Mouse (Mus musculus) MEL (cell line): ENCODE data around the gene Med1. TPM values are rescaled to one million over a fixed set of nuclear protein-coding genes. Genes with fewer than 3 reads are reported as not detected.

ENCODE experiments used
- DNase-seq: peaks from one replicate; pipeline ENCODE4 v3.0.0; 2011; ENCODE audit warnings: low read depth, low spot score
- H3K27ac ChIP-seq: 2 replicates; pipeline ENCODE4 v1.5.1; 2012; ENCODE audit warnings: low read depth, mild to moderate bottlenecking, control low read depth, low read length, moderate library complexity; ENCODE audit not compliant: control insufficient read depth
- H3K27me3 ChIP-seq, 2 experiments: fragments of 150-350 bp in 1 of 2; sonication (generic) in 1 of 2; 2 replicates each; pipeline ENCODE4 v1.6.1; 2012; ENCODE audit warnings: low read length in 2 of 2, mild to moderate bottlenecking in 2 of 2, improper control_type of control experiment in 1 of 2, moderate library complexity in 1 of 2; ENCODE audit not compliant: insufficient read depth in 2 of 2, control insufficient read depth in 1 of 2
- H3K36me3 ChIP-seq, 2 experiments: 2 replicates each; pipeline ENCODE4 v1.6.1; 2012 to 2014; ENCODE audit warnings: low read length in 2 of 2, improper control_type of control experiment in 1 of 2, inconsistent platforms in 1 of 2, mild to moderate bottlenecking in 1 of 2; ENCODE audit not compliant: insufficient read depth in 2 of 2, control insufficient read depth in 1 of 2
- H3K4me1 ChIP-seq, 2 experiments: fragments of 150-350 bp in 1 of 2; sonication (generic) in 1 of 2; 2 replicates each; pipeline ENCODE4 v1.6.1; 2012; ENCODE audit warnings: low read length in 2 of 2, improper control_type of control experiment in 1 of 2, mild to moderate bottlenecking in 1 of 2; ENCODE audit not compliant: insufficient read depth in 2 of 2, control insufficient read depth in 1 of 2
- H3K4me3 ChIP-seq, 2 experiments: fragments of 150-350 bp in 1 of 2; sonication (generic) in 1 of 2; 2 replicates each; pipeline ENCODE4 v1.5.1; 2012; ENCODE audit warnings: low read depth in 2 of 2, low read length in 2 of 2, mild to moderate bottlenecking in 2 of 2, moderate library complexity in 2 of 2, control low read depth in 1 of 2, improper control_type of control experiment in 1 of 2; ENCODE audit not compliant: control insufficient read depth in 1 of 2, insufficient read depth in 1 of 2
- H3K79me2 ChIP-seq: 2 replicates; pipeline ENCODE4 v1.6.1; 2012; ENCODE audit warnings: mild to moderate bottlenecking, low read length, moderate library complexity; ENCODE audit not compliant: control insufficient read depth, poor library complexity, insufficient read depth
- H3K9ac ChIP-seq: 2 replicates; pipeline ENCODE4 v1.6.1; 2012; ENCODE audit warnings: low read depth, mild to moderate bottlenecking, control low read depth, low read length, moderate library complexity; ENCODE audit not compliant: control insufficient read depth, poor library complexity, severe bottlenecking
- H3K9me3 ChIP-seq: fragments of 150-350 bp; sonication (generic); replicated peaks from 2 replicates; pipeline ENCODE4 v1.6.1; 2012; ENCODE audit warnings: mild to moderate bottlenecking, low read length, improper control_type of control experiment, moderate library complexity; ENCODE audit not compliant: insufficient read depth
- CHD1 ChIP-seq: IDR thresholded peaks from 2 replicates; pipeline ENCODE4 v1.6.1; 2012; ENCODE audit warnings: low read depth, mild to moderate bottlenecking, inconsistent platforms, low read length, improper control_type of control experiment
- CHD2 ChIP-seq: IDR thresholded peaks from 2 replicates; pipeline ENCODE4 v1.6.1; 2011; ENCODE audit warnings: low read length, improper control_type of control experiment
- CTCF ChIP-seq, 3 experiments: IDR thresholded peaks in 2 of 3; conservative IDR thresholded peaks in 1 of 3; 2 replicates each; pipeline ENCODE4 v1.5.1; 2011 to 2012; ENCODE audit warnings: low read length in 3 of 3, low read depth in 2 of 3, mild to moderate bottlenecking in 2 of 3, improper control_type of control experiment in 1 of 3, inconsistent platforms in 1 of 3, mixed read lengths in 1 of 3, moderate library complexity in 1 of 3; ENCODE audit not compliant: control insufficient read depth in 1 of 3, insufficient read depth in 1 of 3, poor library complexity in 1 of 3, severe bottlenecking in 1 of 3
- ELF1 ChIP-seq: IDR thresholded peaks from 2 replicates; pipeline ENCODE4 v1.6.1; 2014; ENCODE audit warnings: low read depth, mild to moderate bottlenecking, inconsistent platforms, low read length, improper control_type of control experiment, moderate library complexity
- GABPA ChIP-seq: IDR thresholded peaks from 2 replicates; pipeline ENCODE4 v1.6.1; 2012; ENCODE audit warnings: low read depth, mild to moderate bottlenecking, inconsistent platforms, low read length, improper control_type of control experiment, moderate library complexity
- GATA1 ChIP-seq: IDR thresholded peaks from 2 replicates; pipeline ENCODE4 v1.6.1; 2011; ENCODE audit warnings: low read depth, low read length, improper control_type of control experiment
- HCFC1 ChIP-seq: IDR thresholded peaks from 2 replicates; pipeline ENCODE4 v1.6.1; 2012; ENCODE audit warnings: low read depth, mild to moderate bottlenecking, inconsistent platforms, low read length, improper control_type of control experiment, moderate library complexity
- KAT2A ChIP-seq: conservative IDR thresholded peaks from 2 replicates; pipeline ENCODE4 v1.6.1; 2012; ENCODE audit warnings: low read depth, low read length, improper control_type of control experiment, inconsistent platforms
- MAX ChIP-seq: IDR thresholded peaks from 2 replicates; pipeline ENCODE4 v1.6.1; 2011; ENCODE audit warnings: low read length, improper control_type of control experiment
- MAZ ChIP-seq: IDR thresholded peaks from 2 replicates; pipeline ENCODE4 v1.6.1; 2012; ENCODE audit warnings: low read depth, mild to moderate bottlenecking, inconsistent platforms, low read length, improper control_type of control experiment
- MXI1 ChIP-seq: IDR thresholded peaks from 2 replicates; pipeline ENCODE4 v1.6.1; 2011; ENCODE audit warnings: mild to moderate bottlenecking, low read depth, low read length, improper control_type of control experiment
- MYB ChIP-seq: IDR thresholded peaks from 2 replicates; pipeline ENCODE4 v1.6.1; 2011; ENCODE audit warnings: mild to moderate bottlenecking, low read depth, low read length, improper control_type of control experiment
- MYC ChIP-seq: IDR thresholded peaks from 2 replicates; pipeline ENCODE4 v1.6.1; 2011; ENCODE audit warnings: low read depth, mild to moderate bottlenecking, low read length, improper control_type of control experiment, moderate library complexity
- NELFE ChIP-seq: IDR thresholded peaks from 2 replicates; pipeline ENCODE4 v1.6.1; 2011; ENCODE audit warnings: low read depth, low read length, improper control_type of control experiment
- POLR2A ChIP-seq, 2 experiments: IDR thresholded peaks; 2 replicates each; pipeline ENCODE4 v1.6.1; 2011 to 2012; ENCODE audit warnings: low read length in 2 of 2, mild to moderate bottlenecking in 2 of 2, control low read depth in 1 of 2, improper control_type of control experiment in 1 of 2, low read depth in 1 of 2, moderate library complexity in 1 of 2; ENCODE audit not compliant: control insufficient read depth in 1 of 2, insufficient read depth in 1 of 2, poor library complexity in 1 of 2
- POLR2AphosphoS5 ChIP-seq: IDR thresholded peaks from 2 replicates; pipeline ENCODE4 v1.6.1; 2012; ENCODE audit warnings: low read depth, borderline replicate concordance, mild to moderate bottlenecking, inconsistent platforms, low read length, moderate library complexity, mixed read lengths
- RCOR1 ChIP-seq: IDR thresholded peaks from 2 replicates; pipeline ENCODE4 v1.6.1; 2012; ENCODE audit warnings: low read depth, mild to moderate bottlenecking, inconsistent platforms, low read length, improper control_type of control experiment
- SIN3A ChIP-seq: IDR thresholded peaks from 2 replicates; pipeline ENCODE4 v1.6.1; 2012; ENCODE audit warnings: low read length, improper control_type of control experiment, inconsistent platforms
- TBP ChIP-seq: IDR thresholded peaks from 2 replicates; pipeline ENCODE4 v1.8.0; 2011; ENCODE audit warnings: low read depth, low read length, improper control_type of control experiment
- UBTF ChIP-seq: IDR thresholded peaks from 2 replicates; pipeline ENCODE4 v1.6.1; 2012; ENCODE audit warnings: low read depth, mild to moderate bottlenecking, inconsistent platforms, low read length, improper control_type of control experiment, moderate library complexity, borderline replicate concordance; ENCODE audit not compliant: insufficient read depth
- USF1 ChIP-seq: IDR thresholded peaks from 2 replicates; pipeline ENCODE4 v1.6.1; 2014; ENCODE audit warnings: low read depth, mild to moderate bottlenecking, inconsistent platforms, low read length, improper control_type of control experiment, moderate library complexity
- ZC3H11A ChIP-seq: IDR thresholded peaks from 2 replicates; pipeline ENCODE4 v1.6.1; 2012; ENCODE audit warnings: low read depth, mild to moderate bottlenecking, inconsistent platforms, low read length, improper control_type of control experiment
- ZNF384 ChIP-seq: IDR thresholded peaks from 2 replicates; pipeline ENCODE4 v1.6.1; 2012; ENCODE audit warnings: low read depth, mild to moderate bottlenecking, inconsistent platforms, low read length, improper control_type of control experiment
- polyA plus RNA-seq, 2 experiments: library from polyadenylated mRNA; stranded (reverse) in 1 of 2; unstranded in 1 of 2; fragments of >175 nt in 1 of 2; fragments of >200 nt in 1 of 2; gene quantifications; 2 replicates each; pipeline versions ENCODE4 v1.2.1 to v1.2.4; 2012; ENCODE audit warnings: low replicate concordance in 2 of 2, low read depth in 1 of 2; ENCODE audit not compliant: insufficient read length in 2 of 2, insufficient read depth in 1 of 2, missing spikeins in 1 of 2
- total RNA-seq: library from RNA; depleted of rRNA; stranded (reverse); fragments of 300-350 nt; gene quantifications from 2 replicates; pipeline ENCODE4 v1.2.3, GENCODE M21; 2012

Med1 gene
- total and polyA plus RNA-seq, 3 experiments, result 39.9 to 122 (median 58.6) TPM

GRCm38 (mm10) chr11:98203931-98204421, 10.9 kb upstream of the Med1 start:
- Histone ChIP-seq H3K27me3 (no peaks in the 10 kb centered on the region), H3K79me2 (peaks cover 40% of the 10 kb centered on the region), H3K4me3 (peak overlapping the region; percentile 29 to 96), H3K9ac (peak overlapping the region; percentile 94), H3K36me3 (peaks cover 11 to 29% of the 10 kb centered on the region in 2 experiments)
- peak; percentile 65 for DNase-seq
- TF ChIP-seq CHD1, result 0 out of 2 replicates have a peak, but pooled peaks have one; percentile 17
- TF ChIP-seq HCFC1, result no peak
- TF ChIP-seq ELF1, result no peak
- TF ChIP-seq TBP, result 0 out of 2 replicates have a peak, but pooled peaks have one; percentile 22
- TF ChIP-seq, all 39 proteins: peak for 2
- no peaks in the 10 kb centered on the region for H3K9me3 ChIP-seq
- H3K27ac ChIP-seq, result peak overlapping the region; percentile 30
- peaks cover 0 to 12% of the 10 kb centered on the region in 2 experiments for H3K4me1 ChIP-seq

GRCm38 (mm10) chr11:98203351-98203911, 10.3 kb upstream of the Med1 start:
- peaks cover 0 to 11% of the 10 kb centered on the region in 2 experiments for H3K4me1 ChIP-seq
- H3K9ac ChIP-seq, result peak overlapping the region; percentile 94
- TF ChIP-seq MXI1 (no peak), CHD1 (peak; percentile 83; the same call in 1 of the 2 replicates), MYC (no peak), MAX (peak; percentile 6; the same call in 1 of the 2 replicates)
- H3K9me3 ChIP-seq, result no peaks in the 10 kb centered on the region
- H3K27me3 ChIP-seq, result no peaks in the 10 kb centered on the region
- peaks cover 11 to 25% of the 10 kb centered on the region in 2 experiments for H3K36me3 ChIP-seq
- peaks cover 38% of the 10 kb centered on the region for H3K79me2 ChIP-seq
- DNase-seq, result no peak
- H3K27ac ChIP-seq, result peak overlapping the region; percentile 30
- H3K4me3 ChIP-seq, result peak overlapping the region; percentile 29 to 96

- Histone ChIP-seq H3K79me2 (peaks cover 34% of the 10 kb centered on the region), H3K9me3 (no peaks in the 10 kb centered on the region), H3K36me3 (peaks cover 5 to 20% of the 10 kb centered on the region in 2 experiments), H3K9ac (peak within 1 kb of the TSS; percentile 94), H3K4me1 (peaks cover 0 to 10% of the 10 kb centered on the region in 2 experiments), H3K4me3 (peak within 1 kb of the TSS; percentile 47 to 96), H3K27ac (peak within 1 kb of the TSS; percentile 96), H3K27me3 (no peaks in the 10 kb centered on the region)
- DNase-seq, result peak; percentile 100
- TF ChIP-seq CHD2 (peak; percentile 99), KAT2A (no peak; the same call in 1 of the 2 replicates), USF1 (no peak), TBP (peak; percentile 3), MXI1 (peak; percentile 87), MYC (peak; percentile 33; the same call in 1 of the 2 replicates), MYB (no peak), NELFE (peak; percentile 100), CHD1 (no peak), MAZ (peak; percentile 97), SIN3A (peak; percentile 92), GABPA (no peak), POLR2A (IDR thresholded peaks at IDR 0.05; ENCODE audit: control insufficient read depth in 1 of 2, insufficient read depth in 1 of 2, low read depth in 1 of 2, low read length in 2 of 2, poor library complexity in 1 of 2) (peak; percentile 99 to 100), ZC3H11A (no peak), POLR2AphosphoS5 (peak; percentile 92; the same call in 1 of the 2 replicates), CTCF (IDR thresholded peaks at IDR 0.05 in 2 of 3, conservative IDR thresholded peaks at IDR 0.05 in 1 of 3; ENCODE audit: control insufficient read depth in 1 of 3, insufficient read depth in 1 of 3, low read depth in 2 of 3, low read length in 3 of 3, poor library complexity in 1 of 3, severe bottlenecking in 1 of 3) (no peak), RCOR1 (no peak), ZNF384 (no peak), GATA1 (no peak), UBTF (peak; percentile 73; the same call in 1 of the 2 replicates), ELF1 (no peak)
Measured at GRCm38 (mm10) chr11:98202641-98203350, 9.7 kb upstream of the Med1 start, which contains the start of gene Cdk12. TSS of gene Cdk12 (plus strand) at chr11:98203059.
